8 mouse cellular contexts compared by ENCODE assay signal in the genomic region with DNA sequence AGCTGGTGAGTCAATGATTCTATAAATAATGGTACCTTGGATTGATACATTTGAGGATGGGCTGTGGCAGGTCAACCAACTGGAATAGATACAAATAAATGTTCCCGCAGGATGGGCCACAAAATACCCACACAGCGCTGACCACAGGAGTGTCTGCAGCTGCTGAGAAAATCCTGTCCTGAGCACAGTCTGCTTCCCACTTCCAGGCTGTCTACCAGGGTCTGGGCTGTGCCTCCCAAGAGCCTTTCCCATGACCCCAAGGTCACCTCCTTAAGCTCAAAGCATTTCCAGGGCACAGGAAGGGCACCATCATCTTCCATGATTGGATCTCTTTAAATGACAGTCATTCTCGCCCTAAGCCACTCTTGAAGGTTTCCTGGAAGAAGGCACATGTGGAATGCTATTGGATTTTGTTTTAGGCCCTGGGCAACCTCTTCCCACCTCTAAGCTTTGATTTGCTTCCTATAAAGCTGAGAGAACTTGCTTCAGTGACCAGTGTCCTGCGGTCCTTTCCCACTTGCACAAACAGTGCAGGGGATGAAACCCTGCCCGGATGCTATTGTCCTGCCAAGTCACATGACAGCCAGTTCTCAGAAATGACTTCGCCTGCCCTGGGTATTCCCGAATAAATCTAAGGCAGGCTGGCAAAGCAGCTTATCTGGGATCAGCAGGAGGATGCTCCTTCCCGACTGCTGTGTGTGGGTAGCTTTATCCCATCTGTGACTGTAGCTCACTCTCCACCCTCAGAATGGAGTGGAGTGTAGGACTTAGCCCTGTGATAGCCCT. TPM values are rescaled to one million over a fixed set of nuclear protein-coding genes. Genes with fewer than 3 reads are reported as not detected.
A peak's percentile ranks its signal among the peaks of the same experiment; 100 is the strongest.
DNase-seq lines count a peak whose midpoint lies in the region; ATAC-seq and TF ChIP-seq lines count a peak whose summit lies in the region.

No protein-coding gene starts in this region.

- no peak overlapping the region for H3K4me3 ChIP-seq in hindbrain, embryonic 10.5 days
- no peak overlapping the region for H3K4me3 ChIP-seq in hindbrain, embryonic 14.5 days (replicated peaks; ENCODE audit: low read length)

- H3K27me3 ChIP-seq in hindbrain, embryonic 10.5 days (ENCODE audit: insufficient read depth, poor library complexity, severe bottlenecking), result no peaks in the 10 kb centered on the region
- H3K27me3 ChIP-seq in hindbrain, embryonic 14.5 days (ENCODE audit: control insufficient read depth, insufficient read depth, low read length), result no peaks in the 10 kb centered on the region

- peak overlapping the region; percentile 69 for H3K27ac ChIP-seq in hindbrain, embryonic 10.5 days
- no peak overlapping the region for H3K27ac ChIP-seq in hindbrain, embryonic 14.5 days

- TF ChIP-seq POLR2A in brain, embryonic 14.5 days (IDR thresholded peaks at IDR 0.05; ENCODE audit: borderline replicate concordance, extremely low read depth, insufficient read depth, insufficient read length, poor library complexity, severe bottlenecking), result no peak

- no peak overlapping the region for H3K4me2 ChIP-seq in hindbrain, embryonic 14.5 days (replicated peaks)

- H3K4me1 ChIP-seq in hindbrain, embryonic 10.5 days (replicated peaks), result peaks cover 36% of the 10 kb centered on the region
- H3K4me1 ChIP-seq in hindbrain, embryonic 14.5 days (replicated peaks; ENCODE audit: control insufficient read depth, insufficient read depth, low read length), result peaks cover 24% of the 10 kb centered on the region

- ATAC-seq in hindbrain, embryonic 14.5 days (ENCODE audit: low FRiP score), result no peak
- no peak for ATAC-seq in monocyte, adult 5-6 weeks (replicated peaks; ENCODE audit: insufficient number of reproducible peaks, low FRiP score, low TSS enrichment, poor library complexity, severe bottlenecking)
- ATAC-seq in megakaryocyte, adult 5-6 weeks (ENCODE audit: poor library complexity, severe bottlenecking), result no peak

- H3K36me3 ChIP-seq in hindbrain, embryonic 10.5 days, result peaks cover 12% of the 10 kb centered on the region; the same call in 1 of the 2 replicates
- H3K36me3 ChIP-seq in hindbrain, embryonic 14.5 days (replicated peaks; ENCODE audit: control insufficient read depth, insufficient read depth), result no peaks in the 10 kb centered on the region

- DNase-seq in hindbrain, embryonic 10.5 days (ENCODE audit: low spot score), result peak; percentile 36
- no peak for DNase-seq in hindbrain, embryonic 14.5 days (ENCODE audit: low spot score)
- DNase-seq in brain, embryonic 14.5 days (ENCODE audit: low read depth), result peak; percentile 55
- peak; percentile 43 for DNase-seq in gastrocnemius, postnatal 25 days
- DNase-seq in mesoderm, embryonic 11.5 days (ENCODE audit: low read depth, low spot score), result peak; percentile 57
- DNase-seq in ovary, postnatal 10 days (ENCODE audit: low spot score), result no peak

- 32% methylated on average over 8 of the region's 8 CpGs for WGBS in hindbrain, embryonic 10.5 days
- 27% methylated on average over 8 of the region's 8 CpGs for WGBS in hindbrain, embryonic 14.5 days

- no peak overlapping the region for H3K9ac ChIP-seq in hindbrain, embryonic 14.5 days

- no peaks in the 10 kb centered on the region for H3K9me3 ChIP-seq in hindbrain, embryonic 10.5 days
- no peaks in the 10 kb centered on the region for H3K9me3 ChIP-seq in hindbrain, embryonic 14.5 days (ENCODE audit: control insufficient read depth, low read length)

- no peak for TF ChIP-seq CTCF in brain, embryonic 14.5 days (IDR thresholded peaks at IDR 0.05; ENCODE audit: borderline replicate concordance, extremely low read depth, insufficient read depth, insufficient read length)

RNA-seq across cellular contexts. Expression of a gene that starts 38.4 kb away (rescaled TPM):
- polyA plus RNA-seq in hindbrain, embryonic 10.5 days (2016; fragmentation: Nextera tagmentation; extraction: Ambion mirVana), result 1.4 and 1.8 TPM in 2 replicates
- polyA plus RNA-seq in hindbrain, embryonic 14.5 days (2014; fragmentation: Nextera tagmentation; extraction: Ambion mirVana), result 8.7 and 9.2 TPM in 2 replicates
- 35.0 and 36.1 TPM in 2 replicates for polyA plus RNA-seq in brain, embryonic 14.5 days (2012; rRNA removed)
- 1 to 10 TPM; 1.5 to 3.4 TPM for total RNA-seq in gastrocnemius, postnatal 25 days (2021)
- total RNA-seq in monocyte, adult 5-6 weeks (2017), result not detected in 3 replicates
- total RNA-seq in megakaryocyte, adult 5-6 weeks (2015), result 0.02 TPM in 1 of 2 replicates, not detected in the other
- total RNA-seq in megakaryocyte, adult 5-6 weeks (2017), result not detected in 2 replicates

Comparison
In these comparisons a context has a peak if more than half of its experiments do, and no peak if none do; other contexts are left out.
1. DNase-seq: peak in hindbrain, embryonic 10.5 days (single experiment), brain, embryonic 14.5 days (single experiment), gastrocnemius, postnatal 25 days (single experiment) and mesoderm, embryonic 11.5 days (single experiment); none in hindbrain, embryonic 14.5 days (single experiment) and ovary, postnatal 10 days (single experiment).